Mouse (Mus musculus) forebrain, embryonic 15.5 days (tissue): ENCODE results near the gene Gdnf. TPM values are rescaled to one million over a fixed set of nuclear protein-coding genes. Genes with fewer than 3 reads are reported as not detected.

Experiments
- ATAC-seq: fragments of 200-750 bp; cut with Nextera tagmentation; replicated peaks from 2 replicates; pipeline ENCODE4 v1.8.0; 2017; ENCODE audit warnings: mild to moderate bottlenecking, moderate TSS enrichment, moderate library complexity
- H3K27ac ChIP-seq: fragments of 300-500 bp; sonication (generic); replicated peaks from 2 replicates; pipeline ENCODE4 v1.5.1; 2015; ENCODE audit warnings: mild to moderate bottlenecking, inconsistent platforms
- H3K27me3 ChIP-seq: fragments of 300-500 bp; sonication (generic); 2 replicates; pipeline ENCODE4 v1.6.1; 2015; ENCODE audit warnings: inconsistent platforms
- H3K36me3 ChIP-seq: fragments of 300-500 bp; sonication (generic); 2 replicates; pipeline ENCODE4 v1.6.1; 2015; ENCODE audit warnings: mild to moderate bottlenecking, inconsistent platforms
- H3K4me1 ChIP-seq: fragments of 300-500 bp; sonication (generic); 2 replicates; pipeline ENCODE4 v1.6.1; 2015; ENCODE audit warnings: inconsistent platforms
- H3K4me2 ChIP-seq: fragments of 300-500 bp; sonication (generic); replicated peaks from 2 replicates; pipeline ENCODE4 v1.6.1; 2015; ENCODE audit warnings: mild to moderate bottlenecking, inconsistent platforms
- H3K4me3 ChIP-seq: fragments of 300-500 bp; sonication (generic); 2 replicates; pipeline ENCODE4 v1.5.1; 2015; ENCODE audit warnings: mild to moderate bottlenecking, inconsistent platforms
- H3K9ac ChIP-seq: fragments of 300-500 bp; sonication (generic); replicated peaks from 2 replicates; pipeline ENCODE4 v1.6.1; 2015; ENCODE audit warnings: mild to moderate bottlenecking, inconsistent platforms
- H3K9me3 ChIP-seq: fragments of 300-500 bp; sonication (generic); 2 replicates; pipeline ENCODE4 v1.6.1; 2016; ENCODE audit warnings: inconsistent platforms
- WGBS: fragments of 180-500 bp; shearing (Covaris S2); methylation state at CpG from one replicate; pipeline ENCODE4 v1.1.7; 2015; ENCODE audit warnings: mixed read lengths; 5-methylcytosine and 5-hydroxymethylcytosine counted together
- polyA plus RNA-seq: library from polyadenylated mRNA; unstranded; fragments of >200 nt; fragmentation: Nextera tagmentation; extraction: Ambion mirVana; gene quantifications from 2 replicates; pipeline ENCODE4 v1.2.1, GENCODE M21; 2015

Gene Gdnf
- polyA plus RNA-seq, 1 experiment from 2014 or later, result 0.06 TPM

GRCm38 (mm10) chr15:7815521-7815944, 4.9 kb downstream of the Gdnf start:
- 2% methylated on average over 36 of the region's 36 CpGs for WGBS
- H3K27ac ChIP-seq, result no peak overlapping the region
- no peak overlapping the region for H3K9ac ChIP-seq

GRCm38 (mm10) chr15:7823886-7824285, 13.2 kb downstream of the Gdnf start:
- Histone ChIP-seq H3K9ac (no peak overlapping the region), H3K4me3 (no peak overlapping the region), H3K27me3 (peaks cover 17% of the 10 kb centered on the region), H3K4me1 (no peaks in the 10 kb centered on the region), H3K4me2 (no peak overlapping the region), H3K9me3 (no peaks in the 10 kb centered on the region), H3K36me3 (no peaks in the 10 kb centered on the region), H3K27ac (no peak overlapping the region)
- ATAC-seq, result no peak
- WGBS, result 69% methylated on average over 6 of the region's 6 CpGs

More at GRCm38 (mm10) chr15:7815521-7815944, 4.9 kb downstream of the Gdnf start:
- no peak for ATAC-seq
- Histone ChIP-seq H3K9me3 (no peaks in the 10 kb centered on the region), H3K27me3 (peaks cover 93% of the 10 kb centered on the region), H3K4me1 (peaks cover 39% of the 10 kb centered on the region), H3K4me3 (peak overlapping the region; percentile 25), H3K4me2 (peak overlapping the region; percentile 42), H3K36me3 (no peaks in the 10 kb centered on the region)

GRCm38 (mm10) chr15:7825530-7825929, 14.9 kb downstream of the Gdnf start:
- Histone ChIP-seq H3K9ac (no peak overlapping the region), H3K4me2 (no peak overlapping the region), H3K27me3 (peaks cover 3% of the 10 kb centered on the region; the same call in 1 of the 2 replicates), H3K4me3 (no peak overlapping the region), H3K27ac (no peak overlapping the region), H3K4me1 (no peaks in the 10 kb centered on the region), H3K36me3 (no peaks in the 10 kb centered on the region), H3K9me3 (no peaks in the 10 kb centered on the region)
- WGBS, result 41% methylated on average over 6 of the region's 6 CpGs
- ATAC-seq, result peak; percentile 78

GRCm38 (mm10) chr15:7835404-7835803, 24.8 kb downstream of the Gdnf start:
- Histone ChIP-seq H3K9me3 (no peaks in the 10 kb centered on the region), H3K36me3 (no peaks in the 10 kb centered on the region), H3K4me1 (no peaks in the 10 kb centered on the region), H3K4me3 (no peak overlapping the region), H3K27ac (no peak overlapping the region), H3K4me2 (no peak overlapping the region), H3K27me3 (no peaks in the 10 kb centered on the region), H3K9ac (no peak overlapping the region)
- ATAC-seq, result no peak
- WGBS, result 86% methylated on average over 9 of the region's 9 CpGs

- Histone ChIP-seq H3K4me2 (no peak overlapping the region), H3K4me3 (no peak overlapping the region), H3K4me1 (no peaks in the 10 kb centered on the region), H3K27me3 (no peaks in the 10 kb centered on the region), H3K27ac (no peak overlapping the region), H3K36me3 (no peaks in the 10 kb centered on the region), H3K9me3 (no peaks in the 10 kb centered on the region), H3K9ac (no peak overlapping the region)
- ATAC-seq, result no peak
- 85% methylated on average over 8 of the region's 8 CpGs for WGBS
Measured at GRCm38 (mm10) chr15:7838060-7838920, 27.6 kb downstream of the Gdnf start.

GRCm38 (mm10) chr15:7838921-7839309, 28.3 kb downstream of the Gdnf start:
- WGBS, result 79% methylated on average over 7 of the region's 7 CpGs

GRCm38 (mm10) chr15:7841664-7842063, 31.0 kb downstream of the Gdnf start:
- WGBS, result 89% methylated on average over 1 of the region's 1 CpGs

More at GRCm38 (mm10) chr15:7838921-7839309, 28.3 kb downstream of the Gdnf start:
- no peak overlapping the region for H3K4me2 ChIP-seq
- no peak overlapping the region for H3K27ac ChIP-seq
- H3K4me3 ChIP-seq, result no peak overlapping the region
- H3K27me3 ChIP-seq, result no peaks in the 10 kb centered on the region
- H3K4me1 ChIP-seq, result no peaks in the 10 kb centered on the region
- no peaks in the 10 kb centered on the region for H3K36me3 ChIP-seq
- no peak overlapping the region for H3K9ac ChIP-seq
- H3K9me3 ChIP-seq, result no peaks in the 10 kb centered on the region
- no peak for ATAC-seq

GRCm38 (mm10) chr15:7842398-7842797, 31.8 kb downstream of the Gdnf start:
- 87% methylated on average over 4 of the region's 4 CpGs for WGBS
- no peak overlapping the region for H3K9ac ChIP-seq
- no peaks in the 10 kb centered on the region for H3K4me1 ChIP-seq
- no peak overlapping the region for H3K4me3 ChIP-seq
- H3K27ac ChIP-seq, result no peak overlapping the region
- no peak for ATAC-seq
- no peak overlapping the region for H3K4me2 ChIP-seq
- no peaks in the 10 kb centered on the region for H3K9me3 ChIP-seq
- no peaks in the 10 kb centered on the region for H3K36me3 ChIP-seq
- no peaks in the 10 kb centered on the region for H3K27me3 ChIP-seq

More at GRCm38 (mm10) chr15:7841664-7842063, 31.0 kb downstream of the Gdnf start:
- Histone ChIP-seq H3K9me3 (no peaks in the 10 kb centered on the region), H3K4me3 (no peak overlapping the region), H3K27me3 (no peaks in the 10 kb centered on the region), H3K36me3 (no peaks in the 10 kb centered on the region), H3K4me1 (no peaks in the 10 kb centered on the region), H3K9ac (no peak overlapping the region), H3K27ac (no peak overlapping the region), H3K4me2 (no peak overlapping the region)
- no peak for ATAC-seq

- H3K4me3 ChIP-seq, result no peak overlapping the region
- WGBS, result 50% methylated on average over 13 of the region's 13 CpGs
- H3K4me1 ChIP-seq, result no peaks in the 10 kb centered on the region
- H3K36me3 ChIP-seq, result no peaks in the 10 kb centered on the region
- no peaks in the 10 kb centered on the region for H3K27me3 ChIP-seq
- no peak overlapping the region for H3K27ac ChIP-seq
- H3K9me3 ChIP-seq, result no peaks in the 10 kb centered on the region
- H3K9ac ChIP-seq, result no peak overlapping the region
- no peak for ATAC-seq
- H3K4me2 ChIP-seq, result no peak overlapping the region
Measured at GRCm38 (mm10) chr15:7857418-7857817, 46.8 kb downstream of the Gdnf start.

- H3K4me2 ChIP-seq, result no peak overlapping the region
- H3K4me3 ChIP-seq, result no peak overlapping the region
- H3K27me3 ChIP-seq, result no peaks in the 10 kb centered on the region
- no peak for ATAC-seq
- H3K4me1 ChIP-seq, result no peaks in the 10 kb centered on the region
- WGBS, result 85% methylated on average over 5 of the region's 5 CpGs
- no peak overlapping the region for H3K9ac ChIP-seq
- no peak overlapping the region for H3K27ac ChIP-seq
- H3K36me3 ChIP-seq, result no peaks in the 10 kb centered on the region
- H3K9me3 ChIP-seq, result no peaks in the 10 kb centered on the region
Measured at GRCm38 (mm10) chr15:7858841-7859240, 48.2 kb downstream of the Gdnf start.

- Histone ChIP-seq H3K27ac (no peak overlapping the region), H3K36me3 (no peaks in the 10 kb centered on the region), H3K27me3 (no peaks in the 10 kb centered on the region), H3K4me3 (no peak overlapping the region), H3K4me2 (no peak overlapping the region), H3K9me3 (no peaks in the 10 kb centered on the region), H3K4me1 (no peaks in the 10 kb centered on the region), H3K9ac (no peak overlapping the region)
- 90% methylated on average over 5 of the region's 5 CpGs for WGBS
- no peak for ATAC-seq
Measured at GRCm38 (mm10) chr15:7862890-7863289, 52.2 kb downstream of the Gdnf start.

- 66% methylated on average over 5 of the region's 5 CpGs for WGBS
- no peak overlapping the region for H3K4me2 ChIP-seq
- H3K4me1 ChIP-seq, result no peaks in the 10 kb centered on the region
- H3K27ac ChIP-seq, result no peak overlapping the region
- no peak overlapping the region for H3K4me3 ChIP-seq
- H3K27me3 ChIP-seq, result no peaks in the 10 kb centered on the region
- H3K36me3 ChIP-seq, result no peaks in the 10 kb centered on the region
- no peak for ATAC-seq
- no peak overlapping the region for H3K9ac ChIP-seq
- no peaks in the 10 kb centered on the region for H3K9me3 ChIP-seq
Measured at GRCm38 (mm10) chr15:7863328-7863727, 52.7 kb downstream of the Gdnf start.

- no peaks in the 10 kb centered on the region for H3K27me3 ChIP-seq
- H3K9ac ChIP-seq, result no peak overlapping the region
- no peaks in the 10 kb centered on the region for H3K4me1 ChIP-seq
- H3K9me3 ChIP-seq, result no peaks in the 10 kb centered on the region
- no peak for ATAC-seq
- WGBS, result 87% methylated on average over 3 of the region's 3 CpGs
- H3K27ac ChIP-seq, result no peak overlapping the region
- H3K36me3 ChIP-seq, result no peaks in the 10 kb centered on the region
- H3K4me3 ChIP-seq, result no peak overlapping the region
- no peak overlapping the region for H3K4me2 ChIP-seq
Measured at GRCm38 (mm10) chr15:7865305-7865704, 54.7 kb downstream of the Gdnf start.
